Comparison of ENCODE assay signal across 8 mouse cellular contexts in the genomic region with DNA sequence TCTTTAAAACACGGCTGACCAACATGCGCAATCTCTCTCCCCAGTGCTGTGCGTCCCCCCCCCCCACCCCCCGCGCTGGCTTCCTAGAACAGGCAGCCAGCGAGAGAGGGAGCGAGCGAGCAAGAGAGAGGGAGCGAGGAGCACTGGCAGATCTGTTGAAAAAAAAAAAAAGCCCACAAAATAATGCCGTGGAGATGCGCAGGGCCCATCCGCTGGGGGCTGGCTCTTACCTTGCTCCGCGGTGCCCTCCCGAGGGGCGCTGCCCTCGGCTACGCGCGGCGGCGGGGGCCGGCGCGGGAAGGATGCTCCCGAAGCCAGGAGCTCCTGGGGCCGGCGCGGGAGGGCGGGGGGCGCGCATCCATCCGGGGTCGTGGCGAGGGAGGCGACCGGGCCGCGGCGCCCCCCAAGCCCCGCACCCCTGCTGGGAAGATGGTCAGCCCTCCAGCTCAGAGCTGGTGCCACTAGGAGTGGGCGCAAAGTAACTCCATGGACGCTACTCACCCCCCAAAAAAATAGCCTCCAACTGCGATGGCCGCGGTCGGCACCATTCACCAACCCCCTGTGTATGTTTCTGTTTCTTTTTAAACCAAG. TPM values are rescaled to one million over a fixed set of nuclear protein-coding genes. Genes with fewer than 3 reads are reported as not detected.
DNase-seq lines count a peak whose midpoint lies in the region; ATAC-seq and TF ChIP-seq lines count a peak whose summit lies in the region.

A gene (minus strand): TSS at position 573 of the 591 bp plus-strand sequence.

- H3K4me3 ChIP-seq in hindbrain, postnatal 0 days (ENCODE audit: low read length), result peak within 1 kb of the TSS; percentile 73
- peak within 1 kb of the TSS; percentile 56 for H3K4me3 ChIP-seq in macrophage (ENCODE audit: inconsistent target)

- in situ Hi-C loops in Patski (cut with MboI; ENCODE audit: low pct_unique_long_range_greater_than_20kb), result loop anchor here (5.0 kb wide), 1 partner anchor 110 kb away; a partner anchor contains a TSS

- H3K27ac ChIP-seq in hindbrain, postnatal 0 days, result peak within 1 kb of the TSS; percentile 88
- peak within 1 kb of the TSS; percentile 95 for H3K27ac ChIP-seq in macrophage

- no peaks in the 10 kb centered on the region for H3K27me3 ChIP-seq in Patski
- no peaks in the 10 kb centered on the region for H3K27me3 ChIP-seq in hindbrain, postnatal 0 days (ENCODE audit: insufficient read depth, low read length)

- peaks cover 31% of the 10 kb centered on the region for H3K79me2 ChIP-seq in macrophage (ENCODE audit: inconsistent target)

- H3K4me1 ChIP-seq in hindbrain, postnatal 0 days (ENCODE audit: insufficient read depth, low read length), result 0 out of 2 replicates have a peak, but pooled peaks cover 4% of the 10 kb centered on the region

- H3K9ac ChIP-seq in hindbrain, postnatal 0 days (replicated peaks; ENCODE audit: low read length), result peak within 1 kb of the TSS; percentile 83

- peak within 1 kb of the TSS; percentile 98 for H3K4me2 ChIP-seq in hindbrain, postnatal 0 days (ENCODE audit: low read depth, low read length)

- POLR2A ChIA-PET in Patski (lab: Charles Lee), result interaction anchor here (0.6 to 5.1 kb wide), 23 partner anchors 17 to 221 kb away, joined by 3 to 38 read pairs (median 5); a partner anchor contains a TSS

- CTCF ChIA-PET in Patski (lab: Charles Lee), result interaction anchor here (1.4 kb wide), 1 partner anchor 34 kb away, joined by 5 read pairs; no protein-coding TSS in a partner anchor

- no peaks in the 10 kb centered on the region for H3K36me3 ChIP-seq in hindbrain, postnatal 0 days (ENCODE audit: insufficient read depth, low read length)
- no peaks in the 10 kb centered on the region for H3K36me3 ChIP-seq in macrophage (ENCODE audit: inconsistent target)

- no peak for TF ChIP-seq CTCF in Patski (IDR thresholded peaks at IDR 0.05)
- TF ChIP-seq CTCF in hindbrain, postnatal 0 days (IDR thresholded peaks at IDR 0.05; ENCODE audit: low read depth), result no peak

- ATAC-seq in Patski, result no peak
- peak; percentile 21; the same call in 1 of the 2 replicates for ATAC-seq in hindbrain, postnatal 0 days

- no peak for DNase-seq in Patski (ENCODE audit: low read depth, low spot score)
- peak; percentile 82 for DNase-seq in cerebellum, adult 9-11 months
- peak; percentile 36 for DNase-seq in gastrocnemius, postnatal 10 days
- peak; percentile 70 for DNase-seq in hindbrain, postnatal 0 days (ENCODE audit: low spot score)
- DNase-seq in left cerebral cortex, adult 8-10 months (ENCODE audit: low spot score in 2 of 2), result peak; percentile 37 to 53
- DNase-seq in right cerebral cortex, adult 2 months (ENCODE audit: low spot score in 2 of 2), result peak; percentile 43 to 62
- peak; percentile 60 for DNase-seq in urinary bladder, postnatal 14 days (ENCODE audit: low spot score)

- under 1% methylated on average over 39 of the region's 47 CpGs for WGBS in hindbrain, postnatal 0 days
- under 1% methylated on average over 39 of the region's 47 CpGs for WGBS in macrophage (ENCODE audit: missing documents)

- H3K9me3 ChIP-seq in hindbrain, postnatal 0 days (ENCODE audit: low read length), result no peaks in the 10 kb centered on the region

RNA-seq across cellular contexts. Expression of the gene that starts here (rescaled TPM):
- polyA plus RNA-seq in Patski (2021) (31.6 TPM), macrophage (2018) (30.8 to 37.9 TPM (median 31.3 TPM) in 3 replicates)
- total RNA-seq in gastrocnemius, postnatal 10 days (2021), result 1 to 10 TPM; 2.3 to 2.6 TPM
- total RNA-seq in hindbrain, postnatal 0 days (2014; rRNA removed), result 3.1 and 4.3 TPM in 2 replicates
- 1.1 and 1.2 TPM in 2 replicates for polyA plus RNA-seq in hindbrain, postnatal 0 days (2015; fragmentation: Nextera tagmentation; extraction: Ambion mirVana)
- 10 to 100 TPM; 53.5 to 60.9 (median 57.6) TPM for total RNA-seq in left cerebral cortex, adult 8-10 months (2022)
- total RNA-seq in macrophage (2018; cell fraction: chromatin; rRNA removed), result 100 to 1,000 TPM in 5 of 26 experiments, 10 to 100 TPM in 21; 20.0 to 162 (median 72.9) TPM
- 10 to 100 TPM; 25.3 to 91.3 (median 56.1) TPM for total RNA-seq in macrophage (2018; cell fraction: cytosol; rRNA removed)
- 100 to 1,000 TPM in 5 of 26 experiments, 10 to 100 TPM in 21; 28.2 to 135 (median 67.7) TPM for total RNA-seq in macrophage (2018; cell fraction: nucleus; rRNA removed)

Comparison
In these comparisons a context has a peak if more than half of its experiments do, and no peak if none do; other contexts are left out.
1. RNA of the gene that starts here (total RNA-seq): 53.5 to 60.9 TPM in left cerebral cortex, adult 8-10 months; 3.1 to 4.3 TPM in hindbrain, postnatal 0 days and 2.3 to 2.6 TPM in gastrocnemius, postnatal 10 days; every median in the first group is over 10 times any median in the second.
2. RNA of the gene that starts here (polyA plus RNA-seq): 31.6 TPM in Patski (single experiment) and 30.8 to 37.9 TPM in macrophage; 1.1 to 1.2 TPM in hindbrain, postnatal 0 days; every median in the first group is over 10 times any median in the second.